13 mouse cellular contexts compared by ENCODE assay signal in the genomic region with DNA sequence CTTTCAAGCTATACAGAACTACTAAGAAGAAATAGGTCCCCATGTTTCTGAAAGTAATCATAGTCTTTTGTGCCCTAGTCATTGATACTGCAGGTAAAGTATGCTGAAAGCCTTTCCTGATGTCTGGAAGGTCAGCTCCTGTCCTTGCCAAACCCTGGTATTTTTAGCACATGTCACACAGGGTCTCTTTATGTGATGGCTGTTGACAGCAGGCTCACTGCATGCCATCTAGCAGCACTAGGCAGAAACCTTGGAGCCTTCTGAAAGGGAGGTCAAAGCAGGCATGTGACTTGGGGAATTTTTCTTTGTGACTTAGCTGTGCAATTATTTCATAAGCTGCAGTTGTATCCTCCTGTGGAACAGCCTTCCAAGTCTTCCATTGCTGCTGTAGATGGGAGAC.
"Had no signal": no experiment of that assay in that cellular context is flagged by ENCODE, and none has a peak within 500 bp of the region (broad histone marks: within the 10 kb centered on the region; RNA-seq: fewer than 3 reads in every experiment).

No protein-coding gene starts in this region.

- ATAC-seq: lung, postnatal 0 days had no signal

- H3K4me1 ChIP-seq: kidney, embryonic 15.5 days; limb, embryonic 13.5 days; liver, embryonic 15.5 days; neural tube, embryonic 13.5 days had no signal

- H3K27ac ChIP-seq: kidney, embryonic 15.5 days; limb, embryonic 13.5 days; liver, embryonic 15.5 days; neural tube, embryonic 13.5 days; stomach, postnatal 0 days had no signal

- H3K9ac ChIP-seq: kidney, embryonic 15.5 days; limb, embryonic 13.5 days; liver, embryonic 15.5 days; neural tube, embryonic 13.5 days had no signal

- H3K9me3 ChIP-seq: kidney, embryonic 15.5 days; limb, embryonic 13.5 days; liver, embryonic 15.5 days; neural tube, embryonic 13.5 days had no signal

- H3K4me3 ChIP-seq: kidney, embryonic 15.5 days; limb, embryonic 13.5 days; liver, embryonic 15.5 days; neural tube, embryonic 13.5 days had no signal

- H3K27me3 ChIP-seq: kidney, embryonic 15.5 days; limb, embryonic 13.5 days; liver, embryonic 15.5 days; neural tube, embryonic 13.5 days had no signal

- DNase-seq: kidney, postnatal 14 days; left cerebral cortex, postnatal 4 days; lung, adult 2 months; lung, postnatal 36 days; midbrain, embryonic 14.5 days; retina, postnatal 1 day; thymus, postnatal 14 days had no signal

- H3K4me2 ChIP-seq: kidney, embryonic 15.5 days; limb, embryonic 13.5 days; liver, embryonic 15.5 days; neural tube, embryonic 13.5 days had no signal

- H3K36me3 ChIP-seq: kidney, embryonic 15.5 days; limb, embryonic 13.5 days; liver, embryonic 15.5 days; neural tube, embryonic 13.5 days had no signal
